Mouse (Mus musculus) MEL (cell line): ENCODE results near the gene Nmrk2. TPM values are rescaled to one million over a fixed set of nuclear protein-coding genes. Genes with fewer than 3 reads are reported as not detected.
A peak's percentile ranks its signal among the peaks of the same experiment; 100 is the strongest.

Experiments
- DNase-seq: peaks from one replicate; pipeline ENCODE4 v3.0.0; 2011; ENCODE audit warnings: low read depth, low spot score
- H3K27ac ChIP-seq: 2 replicates; pipeline ENCODE4 v1.5.1; 2012; ENCODE audit warnings: low read depth, mild to moderate bottlenecking, control low read depth, low read length, moderate library complexity; ENCODE audit not compliant: control insufficient read depth
- H3K27me3 ChIP-seq, 2 experiments: fragments of 150-350 bp in 1 of 2; sonication (generic) in 1 of 2; 2 replicates each; pipeline ENCODE4 v1.6.1; 2012; ENCODE audit warnings: low read length in 2 of 2, mild to moderate bottlenecking in 2 of 2, improper control_type of control experiment in 1 of 2, moderate library complexity in 1 of 2; ENCODE audit not compliant: insufficient read depth in 2 of 2, control insufficient read depth in 1 of 2
- H3K36me3 ChIP-seq, 2 experiments: 2 replicates each; pipeline ENCODE4 v1.6.1; 2012 to 2014; ENCODE audit warnings: low read length in 2 of 2, improper control_type of control experiment in 1 of 2, inconsistent platforms in 1 of 2, mild to moderate bottlenecking in 1 of 2; ENCODE audit not compliant: insufficient read depth in 2 of 2, control insufficient read depth in 1 of 2
- H3K4me1 ChIP-seq, 2 experiments: fragments of 150-350 bp in 1 of 2; sonication (generic) in 1 of 2; 2 replicates each; pipeline ENCODE4 v1.6.1; 2012; ENCODE audit warnings: low read length in 2 of 2, improper control_type of control experiment in 1 of 2, mild to moderate bottlenecking in 1 of 2; ENCODE audit not compliant: insufficient read depth in 2 of 2, control insufficient read depth in 1 of 2
- H3K4me3 ChIP-seq, 2 experiments: fragments of 150-350 bp in 1 of 2; sonication (generic) in 1 of 2; 2 replicates each; pipeline ENCODE4 v1.5.1; 2012; ENCODE audit warnings: low read depth in 2 of 2, low read length in 2 of 2, mild to moderate bottlenecking in 2 of 2, moderate library complexity in 2 of 2, control low read depth in 1 of 2, improper control_type of control experiment in 1 of 2; ENCODE audit not compliant: control insufficient read depth in 1 of 2, insufficient read depth in 1 of 2
- H3K79me2 ChIP-seq: 2 replicates; pipeline ENCODE4 v1.6.1; 2012; ENCODE audit warnings: mild to moderate bottlenecking, low read length, moderate library complexity; ENCODE audit not compliant: control insufficient read depth, poor library complexity, insufficient read depth
- H3K9ac ChIP-seq: 2 replicates; pipeline ENCODE4 v1.6.1; 2012; ENCODE audit warnings: low read depth, mild to moderate bottlenecking, control low read depth, low read length, moderate library complexity; ENCODE audit not compliant: control insufficient read depth, poor library complexity, severe bottlenecking
- H3K9me3 ChIP-seq: fragments of 150-350 bp; sonication (generic); replicated peaks from 2 replicates; pipeline ENCODE4 v1.6.1; 2012; ENCODE audit warnings: mild to moderate bottlenecking, low read length, improper control_type of control experiment, moderate library complexity; ENCODE audit not compliant: insufficient read depth
- BHLHE40 ChIP-seq: IDR thresholded peaks from 2 replicates; pipeline ENCODE4 v1.6.1; 2012; ENCODE audit warnings: low read depth, mild to moderate bottlenecking, inconsistent platforms, low read length, improper control_type of control experiment, borderline replicate concordance
- CHD1 ChIP-seq: IDR thresholded peaks from 2 replicates; pipeline ENCODE4 v1.6.1; 2012; ENCODE audit warnings: low read depth, mild to moderate bottlenecking, inconsistent platforms, low read length, improper control_type of control experiment
- CHD2 ChIP-seq: IDR thresholded peaks from 2 replicates; pipeline ENCODE4 v1.6.1; 2011; ENCODE audit warnings: low read length, improper control_type of control experiment
- CTCF ChIP-seq, 3 experiments: IDR thresholded peaks in 2 of 3; conservative IDR thresholded peaks in 1 of 3; 2 replicates each; pipeline ENCODE4 v1.5.1; 2011 to 2012; ENCODE audit warnings: low read length in 3 of 3, low read depth in 2 of 3, mild to moderate bottlenecking in 2 of 3, improper control_type of control experiment in 1 of 3, inconsistent platforms in 1 of 3, mixed read lengths in 1 of 3, moderate library complexity in 1 of 3; ENCODE audit not compliant: control insufficient read depth in 1 of 3, insufficient read depth in 1 of 3, poor library complexity in 1 of 3, severe bottlenecking in 1 of 3
- E2F4 ChIP-seq: IDR thresholded peaks from 2 replicates; pipeline ENCODE4 v1.6.1; 2011; ENCODE audit warnings: low read depth, low read length, improper control_type of control experiment, borderline replicate concordance
- EP300 ChIP-seq, 2 experiments: IDR thresholded peaks; 2 replicates each; pipeline ENCODE4 v1.6.1; 2011; ENCODE audit warnings: improper control_type of control experiment in 2 of 2, low read length in 2 of 2, low read depth in 1 of 2, mild to moderate bottlenecking in 1 of 2
- ETS1 ChIP-seq: IDR thresholded peaks from 2 replicates; pipeline ENCODE4 v1.6.1; 2012; ENCODE audit warnings: low read depth, mild to moderate bottlenecking, inconsistent platforms, low read length, improper control_type of control experiment, moderate library complexity
- GABPA ChIP-seq: IDR thresholded peaks from 2 replicates; pipeline ENCODE4 v1.6.1; 2012; ENCODE audit warnings: low read depth, mild to moderate bottlenecking, inconsistent platforms, low read length, improper control_type of control experiment, moderate library complexity
- GATA1 ChIP-seq: IDR thresholded peaks from 2 replicates; pipeline ENCODE4 v1.6.1; 2011; ENCODE audit warnings: low read depth, low read length, improper control_type of control experiment
- HCFC1 ChIP-seq: IDR thresholded peaks from 2 replicates; pipeline ENCODE4 v1.6.1; 2012; ENCODE audit warnings: low read depth, mild to moderate bottlenecking, inconsistent platforms, low read length, improper control_type of control experiment, moderate library complexity
- KAT2A ChIP-seq: conservative IDR thresholded peaks from 2 replicates; pipeline ENCODE4 v1.6.1; 2012; ENCODE audit warnings: low read depth, low read length, improper control_type of control experiment, inconsistent platforms
- MAFK ChIP-seq: IDR thresholded peaks from 2 replicates; pipeline ENCODE4 v1.6.1; 2011; ENCODE audit warnings: low read depth, mild to moderate bottlenecking, low read length, improper control_type of control experiment, borderline replicate concordance
- MAX ChIP-seq: IDR thresholded peaks from 2 replicates; pipeline ENCODE4 v1.6.1; 2011; ENCODE audit warnings: low read length, improper control_type of control experiment
- MAZ ChIP-seq: IDR thresholded peaks from 2 replicates; pipeline ENCODE4 v1.6.1; 2012; ENCODE audit warnings: low read depth, mild to moderate bottlenecking, inconsistent platforms, low read length, improper control_type of control experiment
- MEF2A ChIP-seq: IDR thresholded peaks from 2 replicates; pipeline ENCODE4 v1.6.1; 2014; ENCODE audit warnings: low read depth, mild to moderate bottlenecking, inconsistent platforms, low read length, improper control_type of control experiment; ENCODE audit not compliant: poor library complexity, insufficient replicate concordance, severe bottlenecking; ENCODE audit errors: extremely low read depth
- MXI1 ChIP-seq: IDR thresholded peaks from 2 replicates; pipeline ENCODE4 v1.6.1; 2011; ENCODE audit warnings: mild to moderate bottlenecking, low read depth, low read length, improper control_type of control experiment
- MYB ChIP-seq: IDR thresholded peaks from 2 replicates; pipeline ENCODE4 v1.6.1; 2011; ENCODE audit warnings: mild to moderate bottlenecking, low read depth, low read length, improper control_type of control experiment
- NELFE ChIP-seq: IDR thresholded peaks from 2 replicates; pipeline ENCODE4 v1.6.1; 2011; ENCODE audit warnings: low read depth, low read length, improper control_type of control experiment
- NRF1 ChIP-seq: IDR thresholded peaks from 2 replicates; pipeline ENCODE4 v1.6.1; 2014; ENCODE audit warnings: low read depth, mild to moderate bottlenecking, inconsistent platforms, low read length, improper control_type of control experiment, moderate library complexity; ENCODE audit not compliant: poor library complexity, insufficient read depth, severe bottlenecking
- POLR2A ChIP-seq, 2 experiments: IDR thresholded peaks; 2 replicates each; pipeline ENCODE4 v1.6.1; 2011 to 2012; ENCODE audit warnings: low read length in 2 of 2, mild to moderate bottlenecking in 2 of 2, control low read depth in 1 of 2, improper control_type of control experiment in 1 of 2, low read depth in 1 of 2, moderate library complexity in 1 of 2; ENCODE audit not compliant: control insufficient read depth in 1 of 2, insufficient read depth in 1 of 2, poor library complexity in 1 of 2
- POLR2AphosphoS2 ChIP-seq: IDR thresholded peaks from 2 replicates; pipeline ENCODE4 v1.6.1; 2011; ENCODE audit warnings: low read length, improper control_type of control experiment
- POLR2AphosphoS5 ChIP-seq: IDR thresholded peaks from 2 replicates; pipeline ENCODE4 v1.6.1; 2012; ENCODE audit warnings: low read depth, borderline replicate concordance, mild to moderate bottlenecking, inconsistent platforms, low read length, moderate library complexity, mixed read lengths
- RCOR1 ChIP-seq: IDR thresholded peaks from 2 replicates; pipeline ENCODE4 v1.6.1; 2012; ENCODE audit warnings: low read depth, mild to moderate bottlenecking, inconsistent platforms, low read length, improper control_type of control experiment
- SMC3 ChIP-seq: IDR thresholded peaks from 2 replicates; pipeline ENCODE4 v1.6.1; 2011; ENCODE audit warnings: low read depth, low read length, improper control_type of control experiment
- TAL1 ChIP-seq: IDR thresholded peaks from 2 replicates; pipeline ENCODE4 v1.6.1; 2012; ENCODE audit warnings: mild to moderate bottlenecking, inconsistent platforms, low read length, moderate library complexity, mixed read lengths
- TBP ChIP-seq: IDR thresholded peaks from 2 replicates; pipeline ENCODE4 v1.8.0; 2011; ENCODE audit warnings: low read depth, low read length, improper control_type of control experiment
- TCF12 ChIP-seq: IDR thresholded peaks from 2 replicates; pipeline ENCODE4 v1.6.1; 2014; ENCODE audit warnings: low read depth, mild to moderate bottlenecking, inconsistent platforms, low read length, improper control_type of control experiment, moderate library complexity
- USF1 ChIP-seq: IDR thresholded peaks from 2 replicates; pipeline ENCODE4 v1.6.1; 2014; ENCODE audit warnings: low read depth, mild to moderate bottlenecking, inconsistent platforms, low read length, improper control_type of control experiment, moderate library complexity
- ZC3H11A ChIP-seq: IDR thresholded peaks from 2 replicates; pipeline ENCODE4 v1.6.1; 2012; ENCODE audit warnings: low read depth, mild to moderate bottlenecking, inconsistent platforms, low read length, improper control_type of control experiment
- ZKSCAN1 ChIP-seq: IDR thresholded peaks from 2 replicates; pipeline ENCODE4 v1.6.1; 2012; ENCODE audit warnings: low read depth, mild to moderate bottlenecking, inconsistent platforms, low read length, improper control_type of control experiment, moderate library complexity
- ZMIZ1 ChIP-seq: IDR thresholded peaks from 2 replicates; pipeline ENCODE4 v1.6.1; 2012; ENCODE audit warnings: low read depth, mild to moderate bottlenecking, inconsistent platforms, low read length, improper control_type of control experiment, moderate library complexity
- ZNF384 ChIP-seq: IDR thresholded peaks from 2 replicates; pipeline ENCODE4 v1.6.1; 2012; ENCODE audit warnings: low read depth, mild to moderate bottlenecking, inconsistent platforms, low read length, improper control_type of control experiment
- polyA plus RNA-seq, 2 experiments: library from polyadenylated mRNA; stranded (reverse) in 1 of 2; unstranded in 1 of 2; fragments of >175 nt in 1 of 2; fragments of >200 nt in 1 of 2; gene quantifications; 2 replicates each; pipeline versions ENCODE4 v1.2.1 to v1.2.4; 2012; ENCODE audit warnings: low replicate concordance in 2 of 2, low read depth in 1 of 2; ENCODE audit not compliant: insufficient read length in 2 of 2, insufficient read depth in 1 of 2, missing spikeins in 1 of 2
- total RNA-seq: library from RNA; depleted of rRNA; stranded (reverse); fragments of 300-350 nt; gene quantifications from 2 replicates; pipeline ENCODE4 v1.2.3, GENCODE M21; 2012

Nmrk2 gene
- total and polyA plus RNA-seq, 3 experiments, result not detected

- no peaks in the 10 kb centered on the region; a peak in 1 of 4 replicates for H3K27me3 ChIP-seq
- TF ChIP-seq E2F4, result no peak
- no peak for TF ChIP-seq NELFE
- no peak for TF ChIP-seq ZKSCAN1
- TF ChIP-seq ETS1, result no peak
- TF ChIP-seq CTCF (IDR thresholded peaks at IDR 0.05 in 2 of 3, conservative IDR thresholded peaks at IDR 0.05 in 1 of 3; ENCODE audit: control insufficient read depth in 1 of 3, insufficient read depth in 1 of 3, low read depth in 2 of 3, low read length in 3 of 3, poor library complexity in 1 of 3, severe bottlenecking in 1 of 3), result no peak
- no peak for TF ChIP-seq CHD2
- TF ChIP-seq ZC3H11A, result no peak
- no peak for TF ChIP-seq GATA1
- TF ChIP-seq MXI1, result no peak
- TF ChIP-seq POLR2A (IDR thresholded peaks at IDR 0.05; ENCODE audit: control insufficient read depth in 1 of 2, insufficient read depth in 1 of 2, low read depth in 1 of 2, low read length in 2 of 2, poor library complexity in 1 of 2), result no peak
- TF ChIP-seq MEF2A, result no peak
- no peak for TF ChIP-seq ZNF384
- no peak for TF ChIP-seq POLR2AphosphoS5
- no peak for TF ChIP-seq BHLHE40
- TF ChIP-seq TAL1, result no peak
- no peak for TF ChIP-seq TCF12
- no peak for TF ChIP-seq NRF1
- no peak for TF ChIP-seq KAT2A
- no peak for TF ChIP-seq RCOR1
- H3K79me2 ChIP-seq, result no peaks in the 10 kb centered on the region
- no peaks in the 10 kb centered on the region; a peak in 1 of 4 replicates for H3K36me3 ChIP-seq
- peaks cover 0 to 6% of the 10 kb centered on the region in 2 experiments; a peak in 1 of 4 replicates for H3K4me1 ChIP-seq
- no peak overlapping the region for H3K27ac ChIP-seq
- no peaks in the 10 kb centered on the region for H3K9me3 ChIP-seq
- no peak overlapping the region for H3K4me3 ChIP-seq
- no peak for DNase-seq
- no peak overlapping the region for H3K9ac ChIP-seq
Observed at GRCm38 (mm10) chr10:81204137-81204536, 2.3 kb upstream of the Nmrk2 start.

DNA sequence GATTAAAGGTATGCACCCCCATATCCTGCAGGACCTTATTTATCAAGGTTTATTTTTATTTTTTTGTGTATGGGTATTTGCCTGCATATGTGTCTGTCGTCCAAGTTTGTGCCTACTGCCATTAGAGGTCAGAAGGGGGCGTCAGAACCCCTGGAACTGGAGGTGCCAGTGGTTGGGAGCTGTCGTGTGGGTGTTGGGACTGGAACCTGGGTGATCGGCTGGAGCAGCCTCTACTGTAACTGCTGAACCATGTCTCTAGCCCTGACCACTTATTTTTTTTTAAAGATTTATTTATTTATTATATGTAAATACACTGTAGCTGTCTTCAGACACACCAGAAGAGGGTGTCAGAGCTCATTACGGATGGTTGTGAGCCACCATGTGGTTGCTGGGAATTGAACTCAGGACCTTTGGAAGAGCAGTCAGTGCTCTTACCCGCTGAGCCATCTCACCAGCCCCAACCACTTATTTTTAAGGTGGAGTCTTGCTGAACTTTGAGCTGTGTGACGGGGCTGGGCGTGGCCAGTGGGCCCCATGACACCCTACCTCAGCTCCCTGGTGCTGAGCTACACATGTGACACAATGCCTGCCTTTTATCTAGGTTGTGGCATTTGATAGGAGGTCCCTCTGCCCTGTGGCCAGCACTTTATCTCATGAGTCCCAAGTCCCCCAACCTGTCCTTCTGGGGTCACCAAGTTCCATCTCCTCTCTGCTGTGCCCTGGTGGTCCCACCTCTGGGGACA lies 1.3 kb upstream of the Nmrk2 start:
- Histone ChIP-seq H3K36me3 (no peaks in the 10 kb centered on the region; a peak in 1 of 4 replicates), H3K4me1 (peaks cover 0 to 6% of the 10 kb centered on the region in 2 experiments; a peak in 1 of 4 replicates), H3K27ac (no peak overlapping the region), H3K4me3 (no peak overlapping the region), H3K9ac (no peak overlapping the region), H3K79me2 (no peaks in the 10 kb centered on the region), H3K9me3 (no peaks in the 10 kb centered on the region), H3K27me3 (no peaks in the 10 kb centered on the region)
- DNase-seq, result peak; percentile 83
- TF ChIP-seq KAT2A (no peak), MYB (no peak), EP300 (IDR thresholded peaks at IDR 0.05; ENCODE audit: low read depth in 1 of 2, low read length in 2 of 2) (no peak; a peak in 1 of 4 replicates), NELFE (no peak), TBP (peak; percentile 93), GABPA (no peak), CHD2 (no peak), USF1 (peak; percentile 79), ZNF384 (no peak), CHD1 (no peak), POLR2AphosphoS2 (no peak), HCFC1 (no peak), MAFK (no peak), ETS1 (no peak), MAZ (no peak; the same call in 1 of the 2 replicates), SMC3 (peak; percentile 46), MAX (no peak), ZMIZ1 (no peak)
